Comparison of ENCODE assay signal across 8 mouse cellular contexts in genomic region chr9:96758749-96759597, GRCm38 (mm10). TPM values are rescaled to one million over a fixed set of nuclear protein-coding genes. Genes with fewer than 3 reads are reported as not detected.
DNase-seq lines count a peak whose midpoint lies in the region; ATAC-seq and TF ChIP-seq lines count a peak whose summit lies in the region.

No protein-coding gene starts in this region.

- no peak overlapping the region for H3K9ac ChIP-seq in forebrain, embryonic 12.5 days
- H3K9ac ChIP-seq in liver, embryonic 15.5 days = no peak overlapping the region
- no peak overlapping the region for H3K9ac ChIP-seq in neural tube, embryonic 11.5 days (ENCODE audit: low read length)

- peak overlapping the region; percentile 54 for H3K4me2 ChIP-seq in forebrain, embryonic 12.5 days
- peak overlapping the region; percentile 61 for H3K4me2 ChIP-seq in liver, embryonic 15.5 days
- peak overlapping the region; percentile 36 for H3K4me2 ChIP-seq in neural tube, embryonic 11.5 days (ENCODE audit: low read depth)

- no peaks in the 10 kb centered on the region for H3K27me3 ChIP-seq in forebrain, embryonic 12.5 days
- no peaks in the 10 kb centered on the region for H3K27me3 ChIP-seq in liver, embryonic 15.5 days
- no peaks in the 10 kb centered on the region for H3K27me3 ChIP-seq in neural tube, embryonic 11.5 days (ENCODE audit: control insufficient read depth, insufficient read depth, low read length)
- no peaks in the 10 kb centered on the region for H3K27me3 ChIP-seq in testis, adult 2 months (ENCODE audit: control insufficient read depth, insufficient read depth, low read length)

- 14% methylated on average over 22 of the region's 22 CpGs for WGBS in forebrain, embryonic 12.5 days
- 8% methylated on average over 22 of the region's 22 CpGs for WGBS in liver, embryonic 15.5 days (ENCODE audit: insufficient replicate concordance)
- 13% methylated on average over 22 of the region's 22 CpGs for WGBS in neural tube, embryonic 11.5 days

- intact Hi-C loops in heart, postnatal 10 days (cut with DNase I) = loop anchor here (1.0 to 5.0 kb wide), 5 partner anchors 42 to 186 kb away; no protein-coding TSS in a partner anchor

- H3K9me3 ChIP-seq in forebrain, embryonic 12.5 days = no peaks in the 10 kb centered on the region
- no peaks in the 10 kb centered on the region for H3K9me3 ChIP-seq in liver, embryonic 15.5 days (replicated peaks)
- no peaks in the 10 kb centered on the region for H3K9me3 ChIP-seq in neural tube, embryonic 11.5 days (ENCODE audit: control insufficient read depth, low read length)

- ATAC-seq in forebrain, embryonic 12.5 days (ENCODE audit: low FRiP score) = peak; percentile 92
- ATAC-seq in liver, embryonic 15.5 days (ENCODE audit: insufficient read depth) = peak; percentile 67
- peak; percentile 87 for ATAC-seq in neural tube, embryonic 11.5 days (ENCODE audit: insufficient read depth, low FRiP score, low TSS enrichment)

- DNase-seq in ES-CJ7 (ENCODE audit: low read depth, low spot score) = peak; percentile 95
- DNase-seq in c-Kit-positive CD71-positive TER-119-positive erythroid progenitor cells, embryonic 14.5 days (ENCODE audit: low spot score) = peak; percentile 81
- DNase-seq in heart, postnatal 10 days = peak; percentile 88 to 89
- DNase-seq in kidney, postnatal 4 days = peak; percentile 51 to 72
- peak; percentile 78 for DNase-seq in neural tube, embryonic 11.5 days (ENCODE audit: low spot score)

- H3K36me3 ChIP-seq in forebrain, embryonic 12.5 days (replicated peaks) = no peaks in the 10 kb centered on the region
- H3K36me3 ChIP-seq in liver, embryonic 15.5 days (replicated peaks) = no peaks in the 10 kb centered on the region
- no peaks in the 10 kb centered on the region for H3K36me3 ChIP-seq in neural tube, embryonic 11.5 days (ENCODE audit: control insufficient read depth, insufficient read depth, low read length)
- H3K36me3 ChIP-seq in testis, adult 2 months (ENCODE audit: control insufficient read depth, insufficient read depth, low read length) = no peaks in the 10 kb centered on the region

- TF ChIP-seq POLR2A in testis, adult 2 months (IDR thresholded peaks at IDR 0.05; ENCODE audit: control insufficient read depth, low read depth, low read length) = no peak

- H3K4me3 ChIP-seq in forebrain, embryonic 12.5 days (replicated peaks) = peak overlapping the region; percentile 34
- H3K4me3 ChIP-seq in liver, embryonic 15.5 days (replicated peaks) = peak overlapping the region; percentile 36; the same call in 1 of the 2 replicates
- H3K4me3 ChIP-seq in neural tube, embryonic 11.5 days (ENCODE audit: low read depth, low read length) = 0 out of 2 replicates have a peak overlapping the region, but pooled peaks have one; percentile 10
- peak overlapping the region; percentile 80 for H3K4me3 ChIP-seq in testis, adult 2 months (ENCODE audit: control insufficient read depth, low read depth, low read length)

- peak overlapping the region; percentile 53; the same call in 1 of the 2 replicates for H3K27ac ChIP-seq in forebrain, embryonic 12.5 days
- H3K27ac ChIP-seq in liver, embryonic 15.5 days (replicated peaks) = no peak overlapping the region
- no peak overlapping the region for H3K27ac ChIP-seq in neural tube, embryonic 11.5 days (ENCODE audit: low read depth, low read length)
- peak overlapping the region; percentile 48; the same call in 1 of the 2 replicates for H3K27ac ChIP-seq in testis, adult 2 months (ENCODE audit: control insufficient read depth, insufficient read depth, low read depth, low read length)

- TF ChIP-seq CTCF in testis, adult 2 months (IDR thresholded peaks at IDR 0.05; ENCODE audit: control insufficient read depth, insufficient read depth, insufficient replicate concordance, low read depth, low read length) = peak; percentile 86

- H3K4me1 ChIP-seq in forebrain, embryonic 12.5 days = no peaks in the 10 kb centered on the region
- peaks cover 10% of the 10 kb centered on the region; the same call in 1 of the 2 replicates for H3K4me1 ChIP-seq in liver, embryonic 15.5 days (replicated peaks)
- no peaks in the 10 kb centered on the region for H3K4me1 ChIP-seq in neural tube, embryonic 11.5 days (ENCODE audit: control insufficient read depth, insufficient read depth, low read length)
- H3K4me1 ChIP-seq in testis, adult 2 months (ENCODE audit: control insufficient read depth, insufficient read depth, low read length) = peaks cover 2% of the 10 kb centered on the region; the same call in 1 of the 2 replicates

RNA-seq across cellular contexts. Expression of gene Zbtb38, which starts 6.3 kb away (rescaled TPM):
- 14.7 and 15.7 TPM in 2 replicates for polyA plus RNA-seq in forebrain, embryonic 12.5 days (2016; fragmentation: Nextera tagmentation; extraction: Ambion mirVana)
- total RNA-seq in heart, postnatal 10 days (2021) = 10 to 100 TPM; 30.2 to 37.0 TPM
- polyA plus RNA-seq in liver, embryonic 15.5 days (2015; fragmentation: Nextera tagmentation; extraction: Ambion mirVana) = 5.3 and 5.9 TPM in 2 replicates
- 12.6 and 13.1 TPM in 2 replicates for polyA plus RNA-seq in neural tube, embryonic 11.5 days (2014; fragmentation: Nextera tagmentation; extraction: Ambion mirVana)
- 2.2 and 2.4 TPM in 2 replicates for polyA plus RNA-seq in testis, adult 2 months (2012; rRNA removed)

Comparison
In these comparisons a context has a peak if more than half of its experiments do, and no peak if none do; other contexts are left out.
1. H3K27ac ChIP-seq: peak in forebrain, embryonic 12.5 days (single experiment) and testis, adult 2 months (single experiment); none in liver, embryonic 15.5 days (single experiment) and neural tube, embryonic 11.5 days (single experiment).
2. H3K4me3 ChIP-seq: peak in every context shown above with its lines; median percentile 80 in testis, adult 2 months; 36 in liver, embryonic 15.5 days; 34 in forebrain, embryonic 12.5 days; 10 in neural tube, embryonic 11.5 days.
3. Peak in every context shown above with its lines, with median percentiles within 50 percentile points of each other: DNase-seq, ATAC-seq and H3K4me2 ChIP-seq.